Mouse (Mus musculus) splenic B cell, adult 2 months (primary cell): ENCODE measurements at regions not wholly inside any gene's neighbourhood (a gene's known extent, or its start where the extent isn't known, plus 50 kb on each side); places are given as distances from the start of the nearest gene placed in this dataset.

Experiments
- DNase-seq: peaks from one replicate; pipeline ENCODE4 v3.0.0-alpha.2; 2011; ENCODE audit warnings: low read depth, low spot score
- H3K27me3 ChIP-seq: 2 replicates; pipeline ENCODE4 v1.6.1; 2012; ENCODE audit warnings: mild to moderate bottlenecking, low read length, moderate library complexity, mixed read lengths; ENCODE audit not compliant: control insufficient read depth, poor library complexity, insufficient read depth, severe bottlenecking
- H3K36me3 ChIP-seq: 2 replicates; pipeline ENCODE4 v1.6.1; 2012; ENCODE audit warnings: mild to moderate bottlenecking, low read length, moderate library complexity, mixed read lengths; ENCODE audit not compliant: control insufficient read depth, poor library complexity, insufficient read depth, severe bottlenecking

DNA sequence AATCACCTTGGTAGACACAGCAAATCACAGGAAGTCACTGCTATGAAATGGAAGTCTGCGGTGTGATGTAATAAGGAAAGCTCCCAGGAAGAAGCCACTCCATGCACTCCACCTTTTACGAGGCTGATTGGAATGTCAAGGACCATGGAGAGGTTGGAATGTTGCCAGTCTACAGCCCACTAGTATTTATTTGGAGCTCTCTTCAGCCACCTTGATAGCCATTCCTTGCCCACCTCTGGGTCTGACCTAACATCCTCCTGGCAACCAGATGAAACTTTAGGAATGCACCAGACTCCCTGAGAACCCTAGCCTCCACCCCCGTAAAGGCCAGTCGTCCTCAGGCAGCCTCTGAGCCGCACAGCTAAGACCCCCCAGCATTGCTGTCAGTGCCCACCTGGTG, 68.7 kb upstream of the Bod1 start:
- DNase-seq, result no peak
- H3K27me3 ChIP-seq, result no peaks in the 10 kb centered on the region; the same call in 1 of the 2 replicates

DNA sequence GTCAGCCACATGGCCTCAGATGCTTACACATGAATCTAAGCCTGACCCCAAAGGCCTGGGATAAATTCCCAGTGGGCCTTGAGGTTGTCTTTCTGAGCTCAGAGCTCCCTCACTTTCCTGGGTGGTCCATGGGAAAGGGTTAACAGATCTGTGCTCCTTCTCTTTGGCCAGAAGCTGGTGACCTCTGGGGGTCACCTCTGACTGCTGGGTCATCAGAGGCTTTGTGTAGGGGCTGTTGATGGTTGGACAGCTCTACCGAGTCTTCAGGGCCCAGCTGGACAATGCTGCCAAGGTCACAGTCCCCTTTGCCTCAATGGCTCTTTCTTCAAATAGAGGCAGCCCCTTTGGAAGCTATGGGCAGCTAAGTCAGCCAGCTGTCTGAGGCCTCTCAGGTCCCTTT, 70.5 kb upstream of the Bod1 start:
- no peaks in the 10 kb centered on the region; the same call in 1 of the 2 replicates for H3K27me3 ChIP-seq
- no peak for DNase-seq

More for the DNA sequence above, 68.7 kb upstream of the Bod1 start:
- H3K36me3 ChIP-seq, result no peaks in the 10 kb centered on the region

DNA sequence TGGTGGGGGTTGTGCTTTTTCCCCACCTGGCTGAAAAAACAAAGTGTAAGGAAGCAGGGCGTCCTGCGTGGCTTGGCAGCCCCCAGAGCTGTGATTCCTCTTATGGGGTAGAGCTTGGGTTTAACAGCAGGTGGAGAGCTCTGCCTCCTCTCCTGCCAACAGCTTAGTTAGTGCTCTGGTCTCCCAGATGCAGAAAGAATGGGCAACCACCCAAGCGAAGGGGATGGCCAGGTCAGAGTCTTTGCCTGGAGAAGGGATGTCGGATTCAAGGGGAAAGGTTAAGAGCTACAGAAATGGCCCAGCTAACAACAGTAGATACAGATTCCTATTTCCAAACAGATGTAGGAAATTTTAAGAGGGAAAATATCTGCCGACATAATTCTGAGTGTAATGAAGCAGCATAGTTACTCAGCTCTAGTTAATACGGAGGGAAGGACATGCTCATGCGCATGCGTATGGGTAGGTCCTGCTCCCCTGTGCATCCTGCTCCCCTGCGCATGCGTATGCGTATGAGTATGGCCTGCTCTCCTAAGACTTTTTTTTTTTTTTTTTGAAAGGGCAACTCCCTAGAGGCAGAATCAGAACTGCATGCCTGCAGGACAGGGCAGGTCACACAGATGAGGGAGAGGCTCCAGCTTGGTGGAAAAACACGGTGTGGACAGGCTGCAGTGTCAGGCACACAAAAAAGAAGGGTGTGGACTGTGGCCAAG, 72.5 kb upstream of the Bod1 start:
- no peak for DNase-seq
- H3K27me3 ChIP-seq, result no peaks in the 10 kb centered on the region; the same call in 1 of the 2 replicates
- no peaks in the 10 kb centered on the region for H3K36me3 ChIP-seq

More for the DNA sequence above, 70.5 kb upstream of the Bod1 start:
- no peaks in the 10 kb centered on the region for H3K36me3 ChIP-seq

DNA sequence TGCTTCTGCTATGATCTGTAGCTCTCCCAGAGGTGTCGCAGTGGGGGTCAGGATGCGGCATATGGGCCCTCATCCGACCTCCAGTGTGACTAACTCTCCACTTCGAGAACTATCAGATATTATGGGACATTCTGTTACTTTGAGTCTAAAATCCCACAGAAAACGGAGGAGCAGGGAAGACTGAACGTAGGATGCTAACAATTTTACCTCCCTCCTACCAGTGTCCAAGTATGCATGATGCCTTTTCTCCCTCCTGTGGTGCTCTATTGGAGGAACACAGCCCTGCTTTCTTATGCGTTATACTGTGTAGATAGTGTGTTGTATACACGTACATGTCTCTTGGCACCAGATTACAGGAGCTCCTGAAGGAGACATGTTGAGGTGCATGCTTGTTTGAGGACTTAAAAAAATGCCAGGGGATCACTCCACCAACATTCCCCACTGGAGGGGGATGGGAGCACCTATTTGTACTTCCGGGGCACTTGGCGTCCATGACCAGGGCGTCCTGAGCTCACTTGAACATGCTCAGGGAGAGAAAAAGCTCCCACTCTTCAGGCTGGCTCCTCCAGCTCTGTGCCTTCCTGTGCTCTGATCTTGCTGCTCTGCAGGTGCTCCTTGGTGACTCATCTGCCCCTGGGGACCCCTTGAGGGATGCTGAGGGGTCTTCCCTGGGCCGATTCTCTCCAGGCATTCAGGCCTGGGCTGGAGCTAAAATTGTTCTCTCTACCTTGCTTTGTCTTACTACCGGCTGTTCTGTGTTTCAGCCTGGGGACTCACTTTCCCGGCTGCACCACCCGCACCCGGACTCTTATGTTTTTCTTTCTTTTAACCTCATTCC, 73.6 kb upstream of the Bod1 start:
- DNase-seq, result no peak
- H3K36me3 ChIP-seq, result no peaks in the 10 kb centered on the region
- no peaks in the 10 kb centered on the region; the same call in 1 of the 2 replicates for H3K27me3 ChIP-seq

DNA sequence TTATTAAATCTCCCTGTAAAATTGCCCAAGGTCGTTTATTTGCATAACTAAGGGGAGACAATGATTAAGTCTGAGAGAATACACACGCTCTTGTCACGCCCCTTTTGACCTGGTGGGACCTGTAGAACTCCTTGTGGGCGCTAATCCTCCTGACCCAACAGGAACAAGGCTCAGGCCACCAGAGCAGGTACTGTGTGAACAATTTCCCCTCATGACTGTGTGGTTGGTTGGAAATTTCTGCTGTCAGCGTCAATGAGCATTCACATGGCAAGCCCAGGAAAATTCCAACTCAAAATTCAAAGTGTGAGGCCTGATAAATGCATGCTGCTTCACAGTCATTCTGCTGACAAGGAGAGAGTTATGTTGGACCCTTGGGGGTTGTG, 74.2 kb upstream of the Bod1 start:
- DNase-seq, result no peak
- no peaks in the 10 kb centered on the region; the same call in 1 of the 2 replicates for H3K27me3 ChIP-seq
- no peaks in the 10 kb centered on the region for H3K36me3 ChIP-seq

DNA sequence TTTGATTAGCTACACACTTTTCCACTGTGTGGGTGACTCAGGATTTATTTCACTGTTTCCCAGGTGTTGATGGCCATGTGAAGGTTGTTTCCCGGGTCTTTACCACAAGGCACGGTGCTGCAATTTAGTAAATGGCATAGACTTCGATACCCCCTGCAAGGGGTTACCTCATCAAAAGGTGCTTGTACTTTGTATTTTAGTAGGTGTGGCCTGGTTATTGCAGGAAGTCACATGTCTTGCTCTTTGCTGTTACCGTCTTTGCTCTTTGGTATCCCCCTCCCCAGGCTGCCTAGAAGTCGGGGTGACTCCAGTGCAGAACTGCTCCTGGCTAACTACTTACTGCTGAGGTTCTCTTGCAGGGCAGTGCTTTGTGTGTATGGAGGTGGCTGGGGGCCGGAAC, 74.8 kb upstream of the Bod1 start:
- no peaks in the 10 kb centered on the region for H3K36me3 ChIP-seq
- DNase-seq, result no peak
- no peaks in the 10 kb centered on the region; the same call in 1 of the 2 replicates for H3K27me3 ChIP-seq

DNA sequence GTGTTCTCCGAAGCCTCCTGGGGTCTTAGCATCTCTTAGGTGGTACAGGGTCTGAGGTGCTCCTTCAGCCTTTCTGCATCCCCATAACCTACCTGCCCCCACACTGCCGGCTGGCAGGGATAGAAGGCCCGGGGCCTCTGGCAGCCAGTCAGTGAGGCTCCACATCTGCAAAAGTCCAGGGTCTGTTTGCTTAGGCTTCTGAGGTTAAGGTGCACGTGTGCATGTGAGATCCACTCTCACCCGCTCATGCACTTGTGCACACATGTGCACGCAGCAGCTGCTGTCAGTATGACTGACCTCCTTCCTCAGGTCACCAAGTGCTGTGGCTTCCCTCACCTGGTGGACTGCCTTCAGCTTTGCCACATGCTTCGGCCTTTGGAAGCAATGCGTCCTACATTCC, 75.3 kb upstream of the Bod1 start:
- Histone ChIP-seq H3K27me3 (no peaks in the 10 kb centered on the region; the same call in 1 of the 2 replicates), H3K36me3 (no peaks in the 10 kb centered on the region)
- DNase-seq, result no peak

DNA sequence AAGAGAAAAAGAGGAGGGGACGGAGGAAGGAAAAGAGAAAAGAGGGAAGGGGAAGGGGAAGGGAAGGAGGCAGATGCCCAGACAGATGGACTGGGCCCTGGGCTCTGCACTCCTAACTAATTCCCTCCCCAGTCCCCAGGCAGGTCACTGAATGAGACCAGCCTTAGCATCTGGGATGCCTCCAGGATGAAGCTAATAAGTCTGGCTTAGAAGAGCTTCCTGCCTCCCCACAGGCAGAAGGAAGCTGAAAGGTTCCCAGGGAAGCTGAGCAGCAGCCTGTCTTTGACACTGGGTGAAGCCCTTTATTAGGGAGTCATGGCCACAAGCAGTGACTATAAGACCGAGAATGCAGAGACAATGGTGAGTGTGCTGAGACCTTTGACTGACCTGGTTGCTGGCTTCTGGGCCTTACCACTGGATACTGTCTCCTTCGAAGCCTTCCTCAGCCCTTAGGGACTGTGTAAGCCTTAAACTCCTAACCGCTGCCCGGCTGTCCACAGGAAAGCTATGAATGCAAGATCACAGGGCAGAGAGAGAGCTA, 76.7 kb upstream of the Bod1 start:
- Histone ChIP-seq H3K27me3 (no peaks in the 10 kb centered on the region; the same call in 1 of the 2 replicates), H3K36me3 (no peaks in the 10 kb centered on the region)
- no peak for DNase-seq

DNA sequence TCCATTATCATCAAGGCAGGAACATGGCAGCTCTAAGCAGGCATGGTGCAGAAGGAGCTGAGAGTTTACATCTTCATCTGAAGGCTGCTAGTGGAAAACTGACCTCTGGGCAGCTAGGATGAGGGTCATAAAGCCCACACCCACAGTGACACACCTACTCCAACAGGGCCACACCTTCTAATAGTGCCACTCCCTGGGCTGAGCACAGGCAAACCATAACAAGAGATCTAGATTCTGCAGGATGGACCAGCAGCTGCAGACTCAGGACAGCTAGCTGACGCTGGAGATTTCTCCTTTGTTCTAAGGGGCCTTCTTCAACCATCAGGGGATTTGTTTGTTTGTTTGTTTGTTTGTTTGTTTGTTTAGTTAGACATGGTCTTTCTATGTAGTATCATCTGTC, 79.6 kb upstream of the Bod1 start:
- no peaks in the 10 kb centered on the region for H3K27me3 ChIP-seq
- H3K36me3 ChIP-seq, result no peaks in the 10 kb centered on the region
- DNase-seq, result no peak

DNA sequence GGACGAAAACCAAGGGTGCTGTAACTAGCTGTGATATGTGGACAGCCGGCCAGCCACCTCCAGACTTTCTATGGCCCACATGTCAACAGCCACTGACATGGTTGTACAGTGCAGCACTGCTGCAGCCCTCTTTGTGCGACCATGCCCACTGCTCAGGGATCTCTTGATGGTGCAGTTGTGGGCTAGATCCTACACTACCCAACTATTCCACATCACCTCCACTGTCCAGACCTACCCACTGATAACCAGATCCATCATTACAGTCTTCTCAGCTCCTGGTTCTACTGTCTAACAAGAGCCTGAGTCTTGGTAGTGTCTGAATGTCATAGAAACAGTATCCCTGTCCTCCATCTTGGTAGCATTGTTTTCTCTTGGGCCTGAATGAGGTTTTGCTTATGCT, 81.5 kb upstream of the Bod1 start:
- Histone ChIP-seq H3K36me3 (no peaks in the 10 kb centered on the region), H3K27me3 (no peaks in the 10 kb centered on the region)
- no peak for DNase-seq

DNA sequence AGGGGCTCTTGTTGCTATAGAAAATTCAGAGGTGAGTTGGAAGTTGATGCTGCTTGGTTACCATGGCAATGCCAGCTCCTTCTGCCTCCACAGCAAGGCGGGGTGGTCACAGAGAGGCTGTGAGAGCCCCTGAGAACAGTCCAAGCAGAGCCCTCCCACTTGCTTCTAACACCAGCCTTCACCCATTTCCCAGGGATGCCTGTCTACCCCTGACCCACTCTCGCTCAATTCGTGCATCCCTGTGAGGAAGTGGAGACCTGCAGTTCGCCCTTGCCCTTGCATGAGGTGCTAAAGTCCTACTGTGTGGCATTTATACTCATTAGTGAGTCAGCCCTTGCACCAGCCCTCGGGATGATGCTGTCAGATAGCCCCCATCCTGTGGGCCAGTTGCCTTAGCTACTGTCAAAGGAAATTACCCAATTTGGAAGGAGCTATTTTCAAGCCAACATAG, 82.1 kb upstream of the Bod1 start:
- DNase-seq, result no peak
- Histone ChIP-seq H3K36me3 (no peaks in the 10 kb centered on the region), H3K27me3 (no peaks in the 10 kb centered on the region)

DNA sequence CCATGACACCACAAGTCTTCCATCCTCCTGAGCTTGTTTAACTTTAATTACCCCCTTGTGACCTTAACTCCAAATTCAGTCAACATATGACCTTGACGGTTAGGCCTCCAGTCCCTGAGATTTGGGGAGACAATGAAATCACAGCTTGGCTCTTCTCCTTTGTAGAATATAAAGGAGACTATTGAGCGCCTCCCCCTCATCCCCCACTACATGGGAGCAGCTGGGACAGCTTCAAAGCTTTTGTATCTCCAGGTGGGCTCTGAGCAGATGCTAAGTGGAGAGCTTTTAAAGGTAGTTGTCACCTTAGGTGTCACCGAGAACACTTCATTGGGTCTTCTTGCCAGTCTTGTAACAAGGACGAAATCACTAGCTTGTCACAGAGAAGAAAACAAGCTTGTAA, 82.7 kb upstream of the Bod1 start:
- Histone ChIP-seq H3K36me3 (no peaks in the 10 kb centered on the region), H3K27me3 (no peaks in the 10 kb centered on the region)
- DNase-seq, result no peak

DNA sequence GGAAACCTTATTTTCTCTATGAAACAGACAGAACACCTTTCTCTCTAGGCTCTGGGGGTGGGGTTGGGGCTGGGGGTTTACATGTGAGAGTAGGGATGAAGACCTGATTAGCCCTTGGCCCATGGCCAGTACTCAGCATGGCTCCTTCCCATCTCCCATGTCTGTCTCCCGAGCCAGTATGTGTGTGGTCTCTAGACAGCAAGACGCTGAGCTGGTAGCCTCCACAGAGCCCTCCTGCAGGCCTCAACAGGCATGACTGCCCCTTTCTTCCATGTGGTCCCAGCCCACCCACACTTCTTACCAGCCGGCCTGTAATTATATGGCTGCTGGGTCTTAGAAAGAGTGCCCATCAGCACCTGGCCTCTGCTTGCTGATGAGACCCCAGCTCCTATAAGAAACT, 84.2 kb upstream of the Bod1 start:
- DNase-seq, result no peak
- no peaks in the 10 kb centered on the region for H3K27me3 ChIP-seq
- no peaks in the 10 kb centered on the region for H3K36me3 ChIP-seq

DNA sequence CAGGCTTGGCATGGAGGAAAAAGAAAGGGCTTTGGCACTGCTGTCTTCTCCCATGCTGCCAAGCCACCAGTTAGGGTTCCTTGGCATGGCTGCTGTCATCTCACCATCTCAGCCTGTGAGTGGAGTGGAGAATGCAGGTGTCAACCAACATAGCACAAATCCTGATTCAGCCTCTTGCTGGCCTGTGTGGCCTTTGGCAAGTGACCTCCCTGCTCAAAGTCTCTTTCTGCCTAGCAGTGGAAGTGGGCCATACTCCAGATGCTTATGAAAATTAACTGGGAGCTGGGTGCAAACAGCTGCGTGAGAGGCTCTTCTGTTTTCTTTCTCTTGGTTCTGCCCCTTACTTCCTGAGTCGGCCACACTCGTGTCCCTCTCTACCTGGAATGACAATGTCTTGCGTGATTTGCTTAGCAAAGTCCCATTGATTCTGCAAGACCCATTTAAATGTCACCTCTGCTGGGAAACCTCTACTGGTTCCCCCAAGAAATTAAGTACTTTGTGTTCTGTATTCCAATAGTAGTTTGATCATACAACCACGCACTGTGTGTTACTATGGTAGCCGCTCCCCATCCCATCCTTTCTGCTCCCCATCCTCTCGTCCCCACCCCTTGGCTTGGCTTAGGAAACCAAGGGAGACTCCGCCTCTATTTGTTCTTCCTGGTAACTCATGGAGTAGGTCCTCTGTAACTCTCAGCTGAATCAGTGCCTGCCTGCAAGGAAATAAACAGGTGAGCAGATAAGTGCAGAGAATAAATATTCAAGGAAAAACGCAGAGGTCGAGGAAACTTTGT, 84.9 kb upstream of the Bod1 start:
- H3K36me3 ChIP-seq, result no peaks in the 10 kb centered on the region
- H3K27me3 ChIP-seq, result no peaks in the 10 kb centered on the region
- no peak for DNase-seq
